Mouse (Mus musculus): ENCODE measurements around the gene Zfp609. TPM values are rescaled to one million over a fixed set of nuclear protein-coding genes. Genes with fewer than 3 reads are reported as not detected.

Gene Zfp609
- polyA plus RNA-seq, 1 experiment, result 10.4 TPM

DNA sequence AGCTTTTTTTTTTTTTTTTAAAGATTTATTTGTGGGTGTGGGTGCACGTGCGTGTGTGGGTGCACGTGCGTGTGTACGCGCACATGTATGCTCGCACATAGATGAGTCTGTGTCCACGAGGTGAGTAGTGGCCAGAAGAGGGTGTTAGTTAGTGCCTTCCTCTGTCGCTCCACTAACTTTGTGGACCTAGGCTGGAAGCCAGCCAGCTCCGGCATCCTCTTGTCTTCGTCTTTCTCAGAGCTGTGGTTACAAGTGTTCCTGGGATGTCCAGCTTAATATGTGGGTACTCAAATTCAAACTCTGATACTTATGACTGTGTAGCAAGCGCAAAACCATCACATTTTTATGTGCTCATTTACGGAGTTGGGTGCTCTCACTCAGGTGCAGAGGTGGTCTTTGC is 178.6 kb downstream of the Zfp609 start:
- no peak for TF ChIP-seq CTCF (IDR thresholded peaks at IDR 0.05; ENCODE audit: control insufficient read depth, insufficient read depth, insufficient replicate concordance, low read depth, low read length)
- no peak for TF ChIP-seq POLR2A (IDR thresholded peaks at IDR 0.05; ENCODE audit: control insufficient read depth, low read depth, low read length)
- Histone ChIP-seq H3K27ac (ENCODE audit: control insufficient read depth, insufficient read depth, low read depth, low read length) (no peak overlapping the region), H3K4me1 (ENCODE audit: control insufficient read depth, insufficient read depth, low read length) (peaks cover 3% of the 10 kb centered on the region), H3K36me3 (ENCODE audit: control insufficient read depth, insufficient read depth, low read length) (no peaks in the 10 kb centered on the region), H3K4me3 (ENCODE audit: control insufficient read depth, low read depth, low read length) (no peak overlapping the region), H3K27me3 (ENCODE audit: control insufficient read depth, insufficient read depth, low read length) (no peaks in the 10 kb centered on the region)

DNA sequence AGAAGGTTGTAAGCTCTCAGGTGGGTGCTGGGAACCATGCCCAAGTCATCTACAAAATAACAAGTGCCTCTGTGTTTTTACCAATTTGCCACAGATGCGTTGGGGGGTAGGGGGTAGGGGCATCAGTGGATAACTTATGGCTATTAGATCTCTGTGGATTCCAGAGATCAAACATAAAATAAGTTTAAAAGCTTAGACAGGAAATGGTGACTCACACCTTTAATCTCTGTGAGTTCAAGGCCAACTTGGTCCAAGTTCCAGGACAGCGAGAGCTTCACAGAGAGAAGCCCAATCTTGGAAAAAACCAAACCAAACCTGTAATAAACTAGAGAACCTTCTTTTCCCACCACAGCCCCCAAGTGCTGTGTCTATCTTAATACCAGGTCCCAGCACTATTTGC is 180.6 kb downstream of the Zfp609 start:
- H3K4me3 ChIP-seq (ENCODE audit: control insufficient read depth, low read depth, low read length), result no peak overlapping the region
- TF ChIP-seq CTCF (IDR thresholded peaks at IDR 0.05; ENCODE audit: control insufficient read depth, insufficient read depth, insufficient replicate concordance, low read depth, low read length) (no peak), POLR2A (IDR thresholded peaks at IDR 0.05; ENCODE audit: control insufficient read depth, low read depth, low read length) (no peak)
- H3K4me1 ChIP-seq (ENCODE audit: control insufficient read depth, insufficient read depth, low read length), result peaks cover 3% of the 10 kb centered on the region
- H3K36me3 ChIP-seq (ENCODE audit: control insufficient read depth, insufficient read depth, low read length), result no peaks in the 10 kb centered on the region
- H3K27ac ChIP-seq (ENCODE audit: control insufficient read depth, insufficient read depth, low read depth, low read length), result no peak overlapping the region; the same call in 1 of the 2 replicates
- H3K27me3 ChIP-seq (ENCODE audit: control insufficient read depth, insufficient read depth, low read length), result no peaks in the 10 kb centered on the region

DNA sequence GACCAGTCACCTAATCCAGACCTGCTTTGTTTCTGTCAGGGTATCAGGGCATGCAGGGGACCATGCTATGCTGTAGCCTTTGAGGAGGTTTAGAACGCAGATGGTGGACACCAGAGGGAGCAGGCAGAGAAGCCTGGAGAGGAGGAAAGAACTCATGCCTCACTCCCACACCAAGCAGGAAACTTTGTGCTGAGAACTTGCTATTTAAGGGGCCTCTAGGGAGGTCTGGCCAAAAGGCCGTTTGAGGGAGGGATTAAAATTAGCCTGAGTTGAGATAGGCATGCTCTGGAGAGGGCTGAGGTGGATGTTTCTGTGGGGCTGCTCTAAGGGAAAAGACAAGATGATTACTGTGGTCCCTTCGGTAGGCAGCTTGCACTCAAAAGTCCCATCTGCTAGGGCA is 181.4 kb downstream of the Zfp609 start:
- Histone ChIP-seq H3K36me3 (ENCODE audit: control insufficient read depth, insufficient read depth, low read length) (no peaks in the 10 kb centered on the region), H3K27me3 (ENCODE audit: control insufficient read depth, insufficient read depth, low read length) (no peaks in the 10 kb centered on the region), H3K4me3 (ENCODE audit: control insufficient read depth, low read depth, low read length) (no peak overlapping the region), H3K4me1 (ENCODE audit: control insufficient read depth, insufficient read depth, low read length) (peaks cover 3% of the 10 kb centered on the region), H3K27ac (ENCODE audit: control insufficient read depth, insufficient read depth, low read depth, low read length) (peak overlapping the region; percentile 62)
- no peak for TF ChIP-seq POLR2A (IDR thresholded peaks at IDR 0.05; ENCODE audit: control insufficient read depth, low read depth, low read length)
- no peak for TF ChIP-seq CTCF (IDR thresholded peaks at IDR 0.05; ENCODE audit: control insufficient read depth, insufficient read depth, insufficient replicate concordance, low read depth, low read length)

DNA sequence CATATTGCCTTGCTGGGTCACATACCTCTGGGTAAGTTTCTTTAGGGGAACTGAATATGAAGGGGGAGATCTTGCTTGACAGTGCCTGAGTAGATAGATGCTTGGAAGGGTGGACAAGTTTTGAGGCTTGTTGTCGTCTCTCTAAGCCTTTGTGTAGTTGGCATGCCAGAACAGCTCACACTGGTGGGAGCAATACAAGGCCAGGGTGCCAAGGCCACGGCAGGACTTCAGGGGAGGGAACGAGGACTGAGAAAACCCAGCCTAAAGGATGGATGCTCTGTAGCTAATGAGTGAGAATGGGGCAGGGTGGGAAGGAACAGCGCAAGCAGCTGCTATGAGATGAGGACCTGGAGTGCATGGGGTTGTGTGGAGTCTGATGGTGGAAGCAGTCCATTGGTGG is 182.4 kb downstream of the Zfp609 start:
- Histone ChIP-seq H3K36me3 (ENCODE audit: control insufficient read depth, insufficient read depth, low read length) (no peaks in the 10 kb centered on the region), H3K4me1 (ENCODE audit: control insufficient read depth, insufficient read depth, low read length) (peaks cover 3% of the 10 kb centered on the region), H3K4me3 (ENCODE audit: control insufficient read depth, low read depth, low read length) (no peak overlapping the region), H3K27ac (ENCODE audit: control insufficient read depth, insufficient read depth, low read depth, low read length) (no peak overlapping the region), H3K27me3 (ENCODE audit: control insufficient read depth, insufficient read depth, low read length) (no peaks in the 10 kb centered on the region)
- no peak for TF ChIP-seq POLR2A (IDR thresholded peaks at IDR 0.05; ENCODE audit: control insufficient read depth, low read depth, low read length)
- TF ChIP-seq CTCF (IDR thresholded peaks at IDR 0.05; ENCODE audit: control insufficient read depth, insufficient read depth, insufficient replicate concordance, low read depth, low read length), result no peak

DNA sequence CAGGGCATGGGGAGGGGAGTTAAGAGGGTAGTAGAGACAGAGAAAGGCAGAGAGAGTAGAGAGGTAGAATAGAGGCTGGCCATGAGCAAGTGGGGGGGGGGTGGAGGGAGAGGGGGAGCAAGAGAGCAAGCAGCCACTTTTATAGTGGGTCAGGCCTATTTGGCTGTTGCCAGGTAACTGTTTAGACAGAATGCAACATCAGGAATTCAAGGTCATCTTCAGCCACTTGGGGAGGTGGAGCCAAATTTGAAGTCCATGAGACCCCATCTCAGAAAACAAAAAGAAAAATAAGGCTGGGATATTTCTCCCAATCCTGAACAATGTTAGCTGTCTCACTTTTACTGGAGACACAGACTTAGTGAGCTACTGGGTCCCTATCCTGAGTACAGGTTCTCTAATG is 184.8 kb downstream of the Zfp609 start:
- no peaks in the 10 kb centered on the region for H3K27me3 ChIP-seq (ENCODE audit: control insufficient read depth, insufficient read depth, low read length)
- H3K36me3 ChIP-seq (ENCODE audit: control insufficient read depth, insufficient read depth, low read length), result no peaks in the 10 kb centered on the region
- no peak for TF ChIP-seq POLR2A (IDR thresholded peaks at IDR 0.05; ENCODE audit: control insufficient read depth, low read depth, low read length)
- no peak for TF ChIP-seq CTCF (IDR thresholded peaks at IDR 0.05; ENCODE audit: control insufficient read depth, insufficient read depth, insufficient replicate concordance, low read depth, low read length)
- peaks cover 3% of the 10 kb centered on the region for H3K4me1 ChIP-seq (ENCODE audit: control insufficient read depth, insufficient read depth, low read length)
- no peak overlapping the region for H3K4me3 ChIP-seq (ENCODE audit: control insufficient read depth, low read depth, low read length)
- H3K27ac ChIP-seq (ENCODE audit: control insufficient read depth, insufficient read depth, low read depth, low read length), result no peak overlapping the region

Other genes starting within 250 kb of the Zfp609 start
- gene Plekho2, start 247.5 kb downstream of the Zfp609 start, polyA plus RNA-seq (2012; rRNA removed), result 67.0 and 72.5 TPM in 2 replicates
- gene Pif1, start 240.4 kb downstream of the Zfp609 start, polyA plus RNA-seq (2012; rRNA removed), result 0.40 and 0.79 TPM in 2 replicates
- 11.5 and 14.1 TPM in 2 replicates for gene Rbpms2, start 197.9 kb downstream of the Zfp609 start, polyA plus RNA-seq (2012; rRNA removed)
- 147 and 148 TPM in 2 replicates for gene Oaz2, start 159.6 kb downstream of the Zfp609 start, polyA plus RNA-seq (2012; rRNA removed)
- 0.56 and 0.63 TPM in 2 replicates for gene Pclaf, start 62.7 kb upstream of the Zfp609 start, polyA plus RNA-seq (2012; rRNA removed)
- gene Trip4, start 81.2 kb upstream of the Zfp609 start, polyA plus RNA-seq (2012; rRNA removed), result 80.9 and 83.4 TPM in 2 replicates
- 17.5 and 20.3 TPM in 2 replicates for gene Csnk1g1, start 81.4 kb upstream of the Zfp609 start, polyA plus RNA-seq (2012; rRNA removed)
- gene Ppib, start 232.7 kb upstream of the Zfp609 start, polyA plus RNA-seq (2012; rRNA removed), result 66.6 and 68.0 TPM in 2 replicates
- 0.10 and 0.22 TPM in 2 replicates for gene Snx22, start 242.2 kb upstream of the Zfp609 start, polyA plus RNA-seq (2012; rRNA removed)

Measured in testis, adult 2 months (tissue).